Comparison of ENCODE assay signal across 8 mouse cellular contexts in genomic region chr7:130668729-130669281, GRCm38 (mm10).
A peak's percentile ranks its signal among the peaks of the same experiment; 100 is the strongest.
DNase-seq lines count a peak whose midpoint lies in the region; ATAC-seq lines count a peak whose summit lies in the region.

No protein-coding gene starts in this region.

- H3K4me3 ChIP-seq in neural tube, embryonic 15.5 days (replicated peaks) = no peak overlapping the region

- H3K27ac ChIP-seq in neural tube, embryonic 15.5 days (replicated peaks) = peak overlapping the region; percentile 77

- 43% methylated on average over 7 of the region's 7 CpGs for WGBS in neural tube, embryonic 15.5 days

- ATAC-seq in neural tube, embryonic 15.5 days (ENCODE audit: low FRiP score) = no peak

- intact Hi-C loops in left cerebral cortex, postnatal 4 days (cut with DNase I) = no loop called here
- intact Hi-C loops in left cerebral cortex, postnatal 10 days (cut with DNase I) = no loop called here
- intact Hi-C loops in heart, postnatal 10 days (cut with DNase I) = loop anchor here (2.0 kb wide), 1 partner anchor 22 kb away; no protein-coding TSS in a partner anchor

- no peaks in the 10 kb centered on the region for H3K36me3 ChIP-seq in neural tube, embryonic 15.5 days

- no peaks in the 10 kb centered on the region for H3K27me3 ChIP-seq in neural tube, embryonic 15.5 days (replicated peaks)

- H3K4me2 ChIP-seq in neural tube, embryonic 15.5 days = no peak overlapping the region

- no peaks in the 10 kb centered on the region for H3K9me3 ChIP-seq in neural tube, embryonic 15.5 days (replicated peaks)

- DNase-seq in left cerebral cortex, postnatal 4 days = peak; percentile 51
- DNase-seq in left cerebral cortex, postnatal 10 days (ENCODE audit: extremely low spot score in 1 of 2, low spot score in 2 of 2) = no peak
- DNase-seq in heart, postnatal 10 days = peak; percentile 53 to 63
- peak; percentile 37 to 63 for DNase-seq in kidney, postnatal 4 days
- DNase-seq in urinary bladder, postnatal 36 days (ENCODE audit: low spot score in 2 of 2) = no peak
- DNase-seq in adrenal gland, postnatal 10 days = no peak
- DNase-seq in right cerebral cortex, postnatal 36 days (ENCODE audit: low spot score in 2 of 2) = no peak

- peaks cover 31% of the 10 kb centered on the region for H3K4me1 ChIP-seq in neural tube, embryonic 15.5 days

- no peak overlapping the region for H3K9ac ChIP-seq in neural tube, embryonic 15.5 days (replicated peaks)

Comparison
In these comparisons a context has a peak if more than half of its experiments do, and no peak if none do; other contexts are left out.
1. DNase-seq: peak in left cerebral cortex, postnatal 4 days (single experiment), heart, postnatal 10 days (2 of 2) and kidney, postnatal 4 days (2 of 2); none in left cerebral cortex, postnatal 10 days (0 of 2), urinary bladder, postnatal 36 days (0 of 2), adrenal gland, postnatal 10 days (single experiment) and right cerebral cortex, postnatal 36 days (0 of 2).